Mouse (Mus musculus) right cerebral cortex, postnatal 25 days (tissue): ENCODE data around the gene Plekha5.
"Not testable (repeated sequence)": the region's sequence is repeated elsewhere in the genome, so short reads cannot be mapped to it uniquely, and the experiment has no call there.

Source experiments
- DNase-seq: peaks from one replicate; pipeline ENCODE4 v3.0.0; 2022

Gene Plekha5

GRCm38 (mm10) chr6:140533606-140534005 is 109.8 kb downstream of the Plekha5 start:
- no peak for DNase-seq

- no peak for DNase-seq
Observed at GRCm38 (mm10) chr6:140535504-140535903, 111.7 kb downstream of the Plekha5 start.

GRCm38 (mm10) chr6:140541919-140542318 is 118.1 kb downstream of the Plekha5 start:
- no peak for DNase-seq

GRCm38 (mm10) chr6:140543005-140543794 is 119.3 kb downstream of the Plekha5 start:
- DNase-seq: no peak

- no peak for DNase-seq
Observed at GRCm38 (mm10) chr6:140546095-140546494, 122.2 kb downstream of the Plekha5 start.

- no peak for DNase-seq
Observed at GRCm38 (mm10) chr6:140546648-140547201, 122.9 kb downstream of the Plekha5 start.

- DNase-seq: no peak
Observed at GRCm38 (mm10) chr6:140547203-140547944, 123.5 kb downstream of the Plekha5 start.

GRCm38 (mm10) chr6:140548082-140548769 is 124.4 kb downstream of the Plekha5 start:
- no peak for DNase-seq

- no peak for DNase-seq
Observed at GRCm38 (mm10) chr6:140550741-140551140, 126.9 kb downstream of the Plekha5 start.

- no peak for DNase-seq
Observed at GRCm38 (mm10) chr6:140554261-140554660, 130.4 kb downstream of the Plekha5 start.

GRCm38 (mm10) chr6:140559411-140559810 is 135.6 kb downstream of the Plekha5 start:
- no peak for DNase-seq

GRCm38 (mm10) chr6:140561151-140561916 is 137.5 kb downstream of the Plekha5 start:
- no peak for DNase-seq

GRCm38 (mm10) chr6:140561917-140562590 is 138.2 kb downstream of the Plekha5 start:
- DNase-seq: no peak

- DNase-seq: no peak
Observed at GRCm38 (mm10) chr6:140567199-140567598, 143.3 kb downstream of the Plekha5 start.

- DNase-seq: no peak
Observed at GRCm38 (mm10) chr6:140567897-140568296, 144.0 kb downstream of the Plekha5 start.

GRCm38 (mm10) chr6:140570152-140570551 is 146.3 kb downstream of the Plekha5 start:
- DNase-seq: no peak

GRCm38 (mm10) chr6:140574943-140575342 is 151.1 kb downstream of the Plekha5 start:
- no peak for DNase-seq

GRCm38 (mm10) chr6:140576133-140576532 is 152.3 kb downstream of the Plekha5 start:
- no peak for DNase-seq

GRCm38 (mm10) chr6:140576961-140577821 is 153.3 kb downstream of the Plekha5 start:
- no peak for DNase-seq

- DNase-seq: no peak
Observed at GRCm38 (mm10) chr6:140577822-140578170, 153.9 kb downstream of the Plekha5 start.

GRCm38 (mm10) chr6:140578985-140579384 is 155.1 kb downstream of the Plekha5 start:
- DNase-seq: not testable (repeated sequence)
